Comparison of ENCODE assay signal across 12 mouse cellular contexts in the genomic region with DNA sequence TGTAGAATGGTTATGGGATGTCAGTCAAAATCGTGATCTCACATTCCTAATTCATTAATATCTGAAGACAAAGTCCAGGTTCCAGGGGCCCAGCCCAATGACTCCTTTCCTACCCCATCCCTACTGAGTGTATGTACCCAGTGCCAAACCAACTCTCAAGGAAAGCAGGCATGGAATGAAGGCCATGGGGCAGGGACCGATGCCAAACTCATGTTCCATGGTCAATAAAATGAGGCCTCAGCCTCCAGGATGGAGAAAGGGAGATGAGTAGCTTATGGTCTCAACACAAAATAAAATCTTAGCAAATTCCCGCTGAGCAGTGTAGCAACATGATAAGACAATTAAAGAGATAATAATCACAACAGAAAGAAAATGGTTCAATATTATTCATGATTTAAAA.
"Had no signal": no experiment of that assay in that cellular context is flagged by ENCODE, and none has a peak within 500 bp of the region (broad histone marks: within the 10 kb centered on the region; RNA-seq: fewer than 3 reads in every experiment).

No protein-coding gene starts in this region.

- DNase-seq: lung, embryonic 14.5 days; lung, postnatal 10 days; lung, postnatal 4 days; midbrain, embryonic 14.5 days; retina, postnatal 1 day; right cerebral cortex, adult 18-20 months; right cerebral cortex, postnatal 25 days; right cerebral cortex, postnatal 4 days; spleen, adult 18-20 months; thymus, adult 18-20 months; thymus, postnatal 14 days; thymus, postnatal 36 days had no signal
